Mouse (Mus musculus) adipocyte (in vitro differentiated cells): ENCODE measurements at regions not wholly inside any gene's neighbourhood (a gene's known extent, or its start where the extent isn't known, plus 50 kb on each side); places are given as distances from the start of the nearest gene placed in this dataset.

Experiments used
- DNase-seq: peaks from one replicate; pipeline ENCODE4 v3.0.0-alpha.2; 2016; ENCODE audit warnings: low spot score

DNA sequence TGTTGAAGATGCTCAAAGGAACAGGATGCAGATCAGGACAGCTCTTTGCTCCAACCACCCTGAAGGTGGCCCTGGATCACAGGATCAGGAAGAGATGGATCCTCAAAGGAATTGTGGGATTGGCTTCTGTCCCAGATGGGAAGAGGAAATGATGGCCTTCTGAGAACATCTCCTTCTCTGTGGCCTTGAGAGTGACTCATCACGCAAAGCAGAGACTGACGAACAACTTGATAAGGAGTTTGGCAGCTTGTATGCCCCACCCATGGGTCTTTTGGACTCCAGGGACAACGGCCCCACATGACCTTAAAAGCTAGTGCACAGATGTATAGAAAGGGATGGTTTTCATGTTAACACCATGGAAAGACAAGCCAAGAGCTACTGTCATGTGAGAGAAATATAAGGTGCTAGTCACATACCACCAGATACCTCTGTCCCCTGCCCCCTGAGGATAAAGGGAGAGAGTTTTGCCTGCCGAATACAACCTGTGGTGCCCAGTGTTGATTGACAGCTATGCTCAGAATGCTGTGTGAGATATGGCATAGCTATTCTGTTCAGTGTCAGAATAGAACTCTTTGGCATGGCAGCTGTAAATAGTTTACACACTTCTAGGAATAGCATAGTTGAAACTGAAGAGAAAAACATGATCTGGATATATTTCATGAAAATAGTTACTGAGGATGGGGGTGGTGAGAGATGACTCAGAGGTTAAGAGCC, 109.2 kb upstream of the S1pr3 start:
- DNase-seq: no peak

DNA sequence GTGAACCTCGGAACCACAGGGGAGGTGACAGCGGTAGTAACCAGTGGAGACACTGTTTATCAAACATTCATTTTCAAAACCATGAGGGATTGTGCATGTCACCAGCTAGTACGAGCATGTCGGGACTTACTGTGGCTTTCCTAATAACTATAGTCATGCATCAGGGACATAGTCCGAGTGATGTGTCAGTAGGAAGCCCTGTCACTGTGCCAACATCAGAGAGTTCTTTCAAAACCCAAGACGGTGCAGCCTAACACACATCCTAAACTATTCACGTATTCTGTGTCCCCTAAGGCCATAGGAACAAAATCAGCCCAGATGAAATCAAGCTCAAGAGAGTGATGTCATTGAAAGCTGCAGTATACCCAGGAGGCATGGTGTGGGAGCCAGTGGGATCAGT, 107.0 kb upstream of the S1pr3 start:
- DNase-seq: no peak

DNA sequence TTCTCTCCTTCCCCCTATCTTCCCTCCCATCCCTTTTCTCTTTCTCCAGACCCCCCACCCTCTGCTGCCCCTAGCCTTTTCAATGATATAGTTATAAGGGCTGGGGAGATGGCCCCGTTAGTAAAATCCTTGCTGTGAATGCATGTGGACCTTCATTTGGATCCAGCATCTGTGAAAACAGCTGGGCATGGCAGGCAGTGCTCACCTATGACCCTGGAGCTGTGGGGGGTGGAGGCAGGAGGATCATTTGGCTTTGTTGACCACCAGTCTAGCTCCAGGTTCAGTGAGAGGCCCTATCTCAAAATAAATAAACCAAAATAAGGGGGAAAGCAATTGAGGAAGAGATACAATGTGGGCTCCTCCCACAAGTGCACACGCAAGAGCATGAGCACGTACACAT, 105.3 kb upstream of the S1pr3 start:
- no peak for DNase-seq

DNA sequence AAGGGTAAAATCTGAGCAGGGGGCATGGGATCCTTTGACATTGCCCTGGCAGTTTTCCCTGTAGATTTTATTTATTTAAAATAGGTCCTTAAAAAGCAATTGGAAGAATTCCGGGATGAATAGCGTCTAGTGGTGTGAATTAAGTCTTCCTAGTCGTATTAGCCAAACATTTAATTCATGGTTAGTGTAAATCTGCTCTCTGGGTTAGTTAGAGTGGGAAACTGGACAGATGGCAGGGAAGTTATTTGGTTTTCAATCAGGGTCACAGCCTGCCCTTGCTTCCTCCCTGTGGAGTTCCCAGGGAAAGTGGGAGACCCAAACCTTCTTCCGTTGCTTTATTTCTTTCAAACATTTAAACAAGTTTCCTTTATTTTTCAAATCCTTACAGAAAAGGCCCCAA, 103.8 kb upstream of the S1pr3 start:
- DNase-seq: no peak

DNA sequence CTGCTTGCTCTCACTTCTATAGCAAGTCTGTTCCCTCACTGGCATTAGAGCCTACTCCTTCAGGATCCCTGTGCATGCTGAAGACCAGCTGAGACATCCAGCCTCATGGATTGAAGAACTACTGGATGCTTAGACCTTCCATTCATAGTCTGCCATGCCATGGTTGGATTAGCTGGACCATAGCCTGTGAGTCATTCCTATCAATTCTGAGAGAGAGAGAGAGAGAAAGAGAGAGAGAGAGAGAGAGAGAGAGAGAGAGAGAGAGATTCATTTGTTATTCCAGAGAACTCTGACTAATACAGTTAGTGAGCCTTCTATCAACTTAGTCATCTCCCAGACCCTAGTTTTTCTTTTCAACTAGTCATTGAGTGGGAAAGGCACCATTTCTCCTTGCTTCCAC, 99.0 kb upstream of the S1pr3 start:
- DNase-seq: no peak

DNA sequence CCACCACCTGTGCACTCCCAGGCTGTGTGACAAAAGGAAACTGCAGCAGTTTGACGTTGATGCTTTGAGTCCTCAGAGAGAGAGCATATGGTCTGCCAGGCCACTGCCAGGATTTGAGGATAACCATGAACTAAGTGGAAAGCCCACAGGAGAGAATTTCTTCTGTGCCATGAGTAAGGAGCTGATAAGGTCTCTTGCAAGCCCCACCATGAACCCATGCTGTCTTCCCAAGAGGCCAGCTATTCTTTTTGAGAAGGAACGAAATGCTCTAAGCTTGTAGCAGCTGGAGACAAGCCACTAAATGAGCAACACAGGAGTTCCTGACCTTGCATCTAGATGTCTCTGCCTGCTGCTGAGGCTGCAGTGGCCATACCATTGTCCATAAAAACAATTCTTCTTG, 98.4 kb upstream of the S1pr3 start:
- DNase-seq: peak; percentile 55

DNA sequence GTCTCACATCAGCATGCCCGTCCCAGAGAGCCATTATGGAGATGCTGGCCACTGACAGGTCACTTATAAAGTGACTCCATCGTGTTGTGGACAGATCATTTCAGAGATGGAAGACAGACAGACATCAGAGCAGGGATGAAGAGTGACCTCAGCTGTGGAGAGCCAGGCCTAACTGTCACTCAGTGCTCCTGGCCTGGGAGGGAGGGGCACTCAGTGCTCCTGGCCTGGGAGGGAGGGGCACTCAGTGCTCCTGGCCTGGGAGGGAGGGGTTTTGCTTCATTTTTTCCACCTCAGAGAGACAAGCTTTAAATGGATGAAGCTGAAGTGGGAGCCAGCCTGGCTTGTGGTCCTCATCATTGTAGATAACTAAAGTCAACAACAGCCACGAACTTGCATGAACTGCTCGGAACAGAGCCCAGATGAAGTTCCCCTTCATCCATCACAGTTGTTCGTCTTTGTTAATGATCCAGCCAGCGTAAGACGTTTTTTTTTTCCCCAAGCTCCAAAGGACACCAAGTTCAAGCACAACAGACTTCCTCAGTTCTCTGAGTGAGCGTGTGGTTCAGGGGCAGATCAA, 96.7 kb upstream of the S1pr3 start:
- no peak for DNase-seq

DNA sequence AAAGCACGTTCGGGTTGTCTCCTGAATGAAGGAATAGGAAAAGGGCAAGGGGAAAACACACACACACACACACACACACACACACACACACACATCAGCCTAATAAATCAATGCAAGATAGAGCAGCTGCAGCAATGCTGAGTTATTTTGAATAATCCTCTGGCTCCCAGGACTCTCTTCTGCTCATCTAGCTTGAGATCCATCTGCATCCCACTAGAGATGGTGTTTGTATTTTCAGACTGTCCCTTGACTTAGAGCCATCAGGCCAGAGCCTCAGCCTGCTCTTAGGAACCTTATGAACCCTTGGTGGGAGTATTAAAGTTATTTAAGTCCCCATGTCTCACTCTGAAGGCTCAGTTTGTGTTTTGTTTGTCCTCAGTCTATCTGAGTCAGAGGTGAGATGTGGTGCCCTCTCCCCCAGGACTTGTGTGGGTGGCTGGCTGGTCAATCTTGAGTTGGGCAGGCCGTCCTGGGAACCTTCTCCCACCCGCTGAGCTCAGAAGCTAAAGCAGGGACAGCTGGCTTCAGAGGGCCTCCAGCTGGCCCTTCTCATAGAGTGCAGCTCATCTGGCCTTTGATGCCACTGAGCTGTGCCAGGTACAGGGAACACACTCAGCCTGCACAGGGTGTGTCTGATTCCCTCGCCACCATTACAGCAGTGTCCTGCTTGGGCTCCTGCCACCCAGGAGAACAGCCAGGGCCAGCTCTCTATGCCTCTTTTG, 95.1 kb upstream of the S1pr3 start:
- peak; percentile 70 for DNase-seq

DNA sequence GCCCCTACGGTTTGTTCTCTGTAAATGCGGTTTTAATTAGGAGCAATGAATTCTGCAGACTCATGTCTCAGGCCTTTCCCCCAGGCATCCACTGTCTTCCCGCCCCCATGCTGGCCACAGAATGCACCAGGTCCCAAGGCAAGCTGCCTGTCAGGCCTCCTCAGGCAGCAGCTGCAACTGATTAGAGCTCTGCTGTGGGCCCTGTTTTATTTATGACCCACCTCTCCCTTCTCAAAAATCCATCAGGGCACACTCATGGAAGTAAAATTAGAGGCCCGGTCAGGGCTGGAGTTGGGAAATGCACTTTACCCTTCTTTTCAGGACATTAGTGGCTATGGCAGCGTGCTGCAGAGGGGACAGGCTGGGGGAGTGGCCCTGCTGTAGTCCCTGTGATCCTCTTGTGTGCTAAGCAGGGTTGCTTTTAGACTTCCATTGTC, 93.9 kb upstream of the S1pr3 start:
- DNase-seq: peak; percentile 85

DNA sequence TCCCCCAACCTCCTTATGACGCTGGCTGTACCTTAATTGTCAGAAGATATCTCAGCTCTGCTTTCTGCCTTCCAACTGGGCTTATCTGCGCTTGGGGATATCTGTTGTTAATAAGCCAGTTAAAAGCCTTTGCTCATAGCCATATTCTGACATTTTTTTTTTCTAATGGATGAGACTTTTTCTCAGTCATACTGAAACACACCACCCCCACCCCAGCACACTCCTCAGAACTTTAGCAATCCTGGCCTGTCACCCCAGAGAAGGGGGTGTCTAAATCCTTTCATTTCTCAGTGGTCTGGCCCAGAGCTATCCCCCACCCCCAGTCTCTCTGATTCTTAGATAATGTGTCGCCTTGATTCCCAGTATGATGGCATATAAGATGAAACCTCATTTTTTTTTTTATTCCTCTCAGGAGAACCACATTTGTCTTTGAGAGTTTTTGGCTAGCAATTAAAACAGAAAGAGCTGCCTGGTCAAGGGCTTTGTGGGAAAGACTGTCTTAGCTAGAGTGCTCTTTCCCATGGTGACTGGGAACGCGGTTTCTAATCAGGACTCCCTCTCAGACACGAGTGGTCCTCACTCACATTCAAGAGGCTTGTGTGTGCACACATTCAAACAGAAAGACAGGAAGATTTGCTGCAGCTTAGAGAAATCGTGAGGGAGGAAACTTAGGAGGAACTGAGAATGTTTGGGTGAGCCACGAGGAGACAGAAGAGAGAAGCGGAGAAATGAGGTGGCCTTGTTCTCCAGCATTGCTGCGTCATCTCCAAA, 93.2 kb upstream of the S1pr3 start:
- peak; percentile 60 for DNase-seq

DNA sequence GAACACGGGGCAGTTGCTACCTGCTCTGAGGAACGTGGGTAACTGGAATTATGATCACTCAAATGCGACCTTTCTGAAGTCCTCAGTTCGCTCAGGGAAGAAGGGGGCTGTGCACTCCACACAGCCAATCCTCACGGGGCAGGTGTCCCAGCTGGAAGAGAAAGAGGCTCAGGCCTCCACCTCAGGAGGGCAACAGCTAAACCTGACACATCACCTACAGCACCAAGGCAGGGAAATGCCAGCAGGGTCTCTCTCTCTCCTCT, 92.7 kb upstream of the S1pr3 start:
- no peak for DNase-seq

DNA sequence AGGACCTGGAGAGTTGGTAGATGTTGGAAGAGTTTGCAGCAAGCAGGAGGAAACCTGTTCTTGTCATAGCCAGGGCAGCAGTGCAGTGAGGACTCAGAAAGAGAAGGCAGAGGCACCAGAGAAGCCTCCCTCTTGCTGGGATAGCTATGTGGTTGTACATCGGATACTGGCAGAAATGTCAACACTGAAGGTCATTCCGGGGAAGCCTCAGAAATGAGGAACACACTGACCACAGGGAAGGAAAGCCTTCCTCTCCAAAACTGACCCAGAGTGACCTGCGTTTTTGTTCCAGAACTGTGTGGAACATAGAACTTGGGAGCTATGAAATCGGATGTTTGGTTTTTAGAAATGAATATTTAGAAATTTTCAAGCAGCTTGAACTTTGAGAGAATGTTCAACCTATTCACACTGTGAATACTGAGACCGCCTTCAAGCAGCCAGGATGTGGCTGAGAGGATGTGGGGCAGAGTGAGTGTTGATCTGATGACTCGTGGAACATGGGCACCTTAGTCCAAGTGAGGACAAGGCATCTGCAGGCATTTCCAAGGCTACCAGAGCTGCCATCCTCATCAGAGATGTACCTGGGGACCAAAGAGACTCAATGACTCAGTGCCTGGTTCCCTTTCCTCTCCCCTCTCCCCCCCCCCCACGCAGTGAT, 85.3 kb upstream of the S1pr3 start:
- no peak for DNase-seq

DNA sequence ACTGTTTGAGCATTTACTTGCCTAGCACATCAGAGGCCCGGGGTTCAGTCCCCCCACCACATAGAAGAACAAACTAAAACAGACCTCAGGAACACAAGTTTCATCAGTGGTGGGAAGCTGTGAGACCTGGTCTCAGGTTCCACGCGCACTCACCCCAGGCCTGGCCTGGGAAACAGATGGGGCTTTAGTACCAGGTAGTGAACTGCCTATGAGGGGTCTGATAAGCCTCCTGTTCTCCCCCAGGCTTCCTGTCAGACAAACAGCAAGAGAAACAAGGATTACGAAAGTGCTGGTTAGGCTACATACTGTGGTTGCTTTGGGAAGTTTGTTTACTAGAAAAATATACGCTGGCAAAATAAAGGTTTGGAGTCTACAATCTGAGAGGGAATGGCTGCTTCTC, 83.7 kb upstream of the S1pr3 start:
- DNase-seq: no peak

DNA sequence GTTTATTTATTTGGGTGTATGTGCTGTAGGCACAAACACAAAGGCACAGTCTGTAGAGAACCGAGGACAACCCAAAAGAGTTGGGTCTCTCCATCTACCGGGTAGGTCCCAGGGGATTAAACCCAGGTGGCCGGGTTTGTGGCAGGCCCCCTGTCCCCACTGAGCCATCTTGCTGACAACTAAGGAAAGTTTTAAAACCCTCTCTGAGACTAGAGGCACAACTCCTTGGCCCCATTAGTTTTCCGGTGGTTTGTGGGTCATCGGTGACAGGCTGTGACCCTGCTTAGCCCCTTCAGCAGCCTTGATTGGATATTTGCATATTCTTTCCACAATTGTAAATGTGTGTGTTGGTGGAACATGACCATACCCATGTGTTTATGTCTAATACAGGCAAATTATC, 83.1 kb upstream of the S1pr3 start:
- no peak for DNase-seq

DNA sequence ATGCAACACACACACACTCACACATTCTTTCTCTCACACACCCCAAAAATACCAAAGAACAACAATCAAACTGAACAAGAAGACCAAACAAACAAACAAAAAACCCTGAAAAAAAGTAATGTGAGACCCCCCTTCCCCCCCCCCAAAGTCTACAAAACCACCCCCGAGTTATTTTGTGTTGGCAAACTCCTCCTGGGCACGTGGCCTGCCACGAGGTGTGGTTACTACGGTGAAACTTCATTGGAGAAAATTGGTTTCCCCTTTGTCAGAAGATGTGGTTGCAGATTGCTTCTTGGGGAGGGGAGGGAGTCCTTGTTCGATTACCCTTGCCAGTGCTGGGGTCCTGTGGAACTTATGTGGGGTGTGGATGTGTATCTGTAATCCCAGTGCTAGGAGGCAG, 82.3 kb upstream of the S1pr3 start:
- no peak for DNase-seq

DNA sequence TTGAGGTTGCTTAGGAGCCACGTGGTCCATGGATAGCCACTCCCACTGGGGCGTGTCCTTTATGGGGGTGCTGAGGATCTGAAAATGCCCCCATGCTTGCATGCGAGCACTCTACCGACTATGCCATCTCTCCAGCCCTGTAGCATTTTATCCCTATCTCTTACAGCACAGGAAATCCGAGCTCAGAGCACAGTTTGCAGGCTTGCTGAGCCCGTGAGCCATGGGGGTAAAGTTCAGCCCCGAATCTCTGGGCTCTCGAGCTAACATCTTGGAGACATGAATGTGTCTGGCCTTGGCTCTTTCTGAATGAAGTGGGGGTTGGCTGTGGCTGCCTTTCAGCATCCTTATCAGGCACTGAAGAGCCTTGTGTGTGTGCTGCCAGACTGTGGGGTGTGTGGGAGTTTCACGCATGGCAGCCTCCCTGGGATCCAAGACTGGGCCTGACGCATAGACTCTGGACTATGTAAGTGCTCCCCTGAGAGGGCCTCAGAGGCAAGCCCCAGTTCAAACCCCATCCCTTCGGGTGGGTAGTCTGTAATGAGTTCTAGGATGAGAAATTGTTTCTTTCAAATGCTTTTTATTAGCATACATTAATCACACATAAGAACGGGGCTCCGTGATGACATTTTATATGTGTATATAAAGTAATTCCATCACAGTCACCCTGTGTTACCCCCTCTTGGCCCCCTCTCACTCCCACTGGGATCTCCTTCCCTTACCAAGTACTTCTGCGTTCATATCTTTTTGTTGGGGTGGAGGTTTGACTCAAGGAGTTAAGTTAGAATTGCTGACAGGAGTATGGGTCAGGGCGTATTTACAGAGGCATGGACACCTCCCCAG, 80.1 kb upstream of the S1pr3 start:
- DNase-seq: peak; percentile 45

DNA sequence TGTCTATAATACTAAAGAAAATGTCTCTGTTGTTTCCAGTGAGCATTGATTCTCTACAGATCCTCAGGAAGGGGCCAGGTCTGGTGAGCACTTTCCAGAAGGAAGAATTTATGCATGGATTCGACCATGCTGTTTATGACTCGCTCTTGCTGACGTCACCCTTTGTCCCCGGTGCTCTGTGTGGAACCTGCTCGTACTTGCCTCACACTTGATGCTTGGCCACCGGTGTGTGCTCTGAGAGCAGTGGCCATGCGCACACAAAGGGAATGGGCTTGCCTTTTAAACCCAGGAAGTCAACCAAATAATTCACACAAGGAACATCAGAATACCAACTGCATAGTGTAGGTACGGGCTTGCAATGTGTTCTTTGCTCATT, 79.5 kb upstream of the S1pr3 start:
- DNase-seq: no peak

DNA sequence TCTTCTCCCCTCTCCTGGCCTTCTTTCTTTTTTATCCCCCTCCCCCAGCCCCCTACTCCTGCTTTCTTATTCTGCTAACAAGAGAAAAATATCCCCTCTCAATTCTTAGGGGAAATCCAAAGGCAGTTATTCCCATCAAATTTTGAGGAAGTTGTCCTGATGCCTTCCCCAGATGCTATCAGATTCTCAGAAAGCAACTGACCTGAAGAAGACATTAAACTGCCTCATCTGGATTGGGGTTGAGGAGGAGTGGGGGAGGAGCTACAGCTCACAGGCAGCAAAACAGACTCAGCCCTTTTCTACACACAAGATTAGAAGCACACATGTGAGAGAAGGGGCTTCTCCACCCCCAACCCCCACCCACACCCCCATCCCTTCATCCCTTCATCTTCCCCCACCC, 78.7 kb upstream of the S1pr3 start:
- DNase-seq: no peak

DNA sequence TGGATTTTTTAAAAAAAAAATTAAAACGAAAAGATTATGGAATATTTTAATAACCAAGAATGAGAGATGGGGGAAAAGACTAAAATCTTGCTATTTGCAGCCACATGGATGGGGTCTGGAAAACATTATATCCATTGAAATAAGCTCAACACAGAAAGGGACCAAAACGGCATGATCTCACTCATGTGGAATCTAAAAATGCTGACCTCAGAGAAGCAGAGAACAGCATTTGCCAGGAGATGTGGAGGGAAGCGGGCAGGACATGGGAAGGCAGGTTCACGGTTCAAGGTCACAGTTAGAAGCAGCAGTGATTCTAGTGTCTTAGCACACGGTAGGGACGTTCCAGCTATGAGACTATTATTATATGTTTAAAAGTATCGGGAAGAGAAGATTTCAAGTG, 76.2 kb upstream of the S1pr3 start:
- no peak for DNase-seq

DNA sequence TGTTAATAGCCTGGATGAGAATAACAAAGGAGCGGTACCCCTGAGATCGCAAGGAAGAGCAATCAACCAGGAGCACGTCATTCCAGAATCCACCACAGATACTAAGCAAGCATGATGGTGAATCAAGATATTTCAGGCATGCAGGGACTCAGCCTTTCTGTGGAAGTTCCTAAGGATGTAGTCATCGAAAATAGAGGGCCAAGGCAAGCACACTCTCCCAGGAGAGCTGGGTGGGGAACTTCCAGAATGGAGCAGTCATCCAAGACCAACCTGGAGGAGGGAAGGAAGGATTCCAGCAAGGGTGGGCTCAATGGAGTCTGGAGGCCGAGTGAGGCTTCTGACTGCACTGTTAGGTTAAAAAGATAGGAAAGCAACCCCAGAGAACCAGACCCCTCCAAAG, 75.0 kb upstream of the S1pr3 start:
- DNase-seq: no peak

DNA sequence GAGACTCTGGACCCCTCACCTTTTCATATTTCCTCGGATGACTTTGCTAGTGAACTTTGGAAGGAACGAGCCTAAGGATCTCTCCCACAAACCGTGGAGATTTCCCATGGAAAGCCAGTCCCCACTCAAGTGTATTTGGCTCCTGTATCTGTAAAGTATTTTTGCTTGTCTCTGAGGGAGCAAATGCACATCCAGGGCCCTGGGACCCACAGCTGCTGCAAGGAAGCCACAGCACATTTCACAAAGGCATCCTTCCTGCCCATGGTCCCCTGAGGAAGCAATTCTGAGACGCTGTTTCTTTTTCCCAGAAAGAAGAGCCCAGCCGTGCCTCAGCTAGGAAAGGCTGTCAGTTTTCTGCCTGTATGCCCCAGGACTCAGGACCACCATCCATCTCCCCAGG, 71.7 kb upstream of the S1pr3 start:
- no peak for DNase-seq

DNA sequence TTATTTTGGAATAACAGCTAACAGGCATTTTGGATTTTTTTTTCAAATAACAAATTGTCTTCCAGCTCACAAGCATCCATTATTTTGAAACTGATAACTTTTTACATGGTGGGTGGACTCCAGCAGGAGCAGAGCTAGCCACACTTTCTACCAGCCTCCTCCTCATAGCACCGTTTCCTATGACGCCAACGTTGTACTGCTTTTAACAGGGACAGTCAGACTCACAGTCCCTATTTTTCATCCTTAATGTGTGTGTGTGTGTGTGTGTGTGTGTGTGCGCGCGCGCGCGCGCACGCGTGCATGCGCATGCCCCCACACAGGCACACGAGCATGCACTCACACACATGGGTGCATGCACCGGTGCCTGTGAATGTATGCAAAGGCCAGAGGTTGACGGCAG, 70.5 kb upstream of the S1pr3 start:
- no peak for DNase-seq
